Mouse (Mus musculus) lung, postnatal 0 days (tissue): ENCODE measurements around the gene Ehd3.

Experiments used
- CTCF ChIP-seq: IDR thresholded peaks from 2 replicates; pipeline ENCODE4 v1.5.1; 2016; ENCODE audit warnings: antibody characterized with exemption, mild to moderate bottlenecking
- EP300 ChIP-seq: IDR thresholded peaks from 2 replicates; pipeline ENCODE4 v1.6.1; 2016; ENCODE audit warnings: antibody characterized with exemption, mild to moderate bottlenecking, control low read depth

DNA sequence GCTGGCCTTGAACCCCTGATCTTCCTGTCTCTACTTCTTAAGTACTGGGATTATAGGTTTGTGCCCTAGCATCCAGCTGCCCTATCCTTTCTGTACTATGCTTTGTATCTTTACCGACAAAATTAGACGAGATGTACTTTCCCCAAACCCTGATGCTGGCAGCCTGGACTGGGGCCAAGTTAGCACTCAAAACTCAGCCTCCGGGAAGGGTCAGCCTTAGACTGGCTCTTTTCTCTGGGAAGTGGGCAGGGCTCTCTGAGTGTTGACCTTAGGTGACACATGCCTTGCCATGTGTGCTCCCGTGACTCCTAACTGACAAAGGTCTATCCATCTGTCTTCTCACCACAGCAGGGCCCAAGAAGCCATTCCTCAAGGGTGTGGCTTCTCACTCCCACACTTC is 16.8 kb downstream of the Ehd3 start:
- TF ChIP-seq EP300 (no peak), CTCF (no peak)
